ENCODE assay signal across 8 mouse cellular contexts in genomic region chr8:126536928-126537618, GRCm38 (mm10). TPM values are rescaled to one million over a fixed set of nuclear protein-coding genes. Genes with fewer than 3 reads are reported as not detected.
DNase-seq lines count a peak whose midpoint lies in the region; ATAC-seq lines count a peak whose summit lies in the region.

No protein-coding gene starts in this region.

- H3K9me3 ChIP-seq in hindbrain, embryonic 14.5 days (ENCODE audit: control insufficient read depth, low read length): no peaks in the 10 kb centered on the region

- H3K36me3 ChIP-seq in hindbrain, embryonic 14.5 days (replicated peaks; ENCODE audit: control insufficient read depth, insufficient read depth): no peaks in the 10 kb centered on the region

- H3K4me3 ChIP-seq in hindbrain, embryonic 14.5 days (replicated peaks; ENCODE audit: low read length): no peak overlapping the region

- peak; percentile 73 for ATAC-seq in hindbrain, embryonic 14.5 days (ENCODE audit: low FRiP score)

- H3K27me3 ChIP-seq in hindbrain, embryonic 14.5 days (ENCODE audit: control insufficient read depth, insufficient read depth, low read length): no peaks in the 10 kb centered on the region

- WGBS in hindbrain, embryonic 14.5 days: 2% methylated on average over 6 of the region's 6 CpGs

- H3K27ac ChIP-seq in hindbrain, embryonic 14.5 days: peak overlapping the region; percentile 98

- H3K4me1 ChIP-seq in hindbrain, embryonic 14.5 days (replicated peaks; ENCODE audit: control insufficient read depth, insufficient read depth, low read length): peaks cover 44% of the 10 kb centered on the region

- peak overlapping the region; percentile 53; the same call in 1 of the 2 replicates for H3K9ac ChIP-seq in hindbrain, embryonic 14.5 days

- peak overlapping the region; percentile 31 for H3K4me2 ChIP-seq in hindbrain, embryonic 14.5 days (replicated peaks)

- DNase-seq in Muller cell, postnatal 12 days (ENCODE audit: inconsistent ontology term): peak; percentile 85
- peak; percentile 94 for DNase-seq in cerebellum, adult 9-10 months
- peak; percentile 79 to 91 for DNase-seq in frontal cortex, postnatal 36 days (ENCODE audit: low spot score in 2 of 2)
- DNase-seq in hindbrain, embryonic 14.5 days (ENCODE audit: low spot score): peak; percentile 90
- DNase-seq in layer of hippocampus, postnatal 25 days (ENCODE audit: extremely low spot score in 1 of 2, low spot score in 1 of 2): peak; percentile 61 to 71
- DNase-seq in lung, postnatal 36 days: peak; percentile 79
- DNase-seq in right cerebral cortex, postnatal 4 days: peak; percentile 88
- no peak for DNase-seq in spleen, postnatal 14 days (ENCODE audit: low spot score in 2 of 2)

RNA-seq across cellular contexts. Expression of gene Irf2bp2, which starts 56.7 kb away (rescaled TPM):
- 7.2 and 7.4 TPM in 2 replicates for polyA plus RNA-seq in hindbrain, embryonic 14.5 days (2014; fragmentation: Nextera tagmentation; extraction: Ambion mirVana)
- total RNA-seq in layer of hippocampus, postnatal 25 days (2021): 10 to 100 TPM; 55.4 to 59.0 TPM

Comparison
In these comparisons a context has a peak if more than half of its experiments do, and no peak if none do; other contexts are left out.
1. DNase-seq: peak in Muller cell, postnatal 12 days (single experiment), cerebellum, adult 9-10 months (single experiment), frontal cortex, postnatal 36 days (2 of 2), hindbrain, embryonic 14.5 days (single experiment), layer of hippocampus, postnatal 25 days (2 of 2), lung, postnatal 36 days (single experiment) and right cerebral cortex, postnatal 4 days (single experiment); none in spleen, postnatal 14 days (0 of 2).